Mouse (Mus musculus) MEL (cell line): Measurements from ENCODE around the gene Palm. TPM values are rescaled to one million over a fixed set of nuclear protein-coding genes. Genes with fewer than 3 reads are reported as not detected.

ENCODE experiments used
- DNase-seq: peaks from one replicate; pipeline ENCODE4 v3.0.0; 2011; ENCODE audit warnings: low read depth, low spot score
- H3K27ac ChIP-seq: 2 replicates; pipeline ENCODE4 v1.5.1; 2012; ENCODE audit warnings: low read depth, mild to moderate bottlenecking, control low read depth, low read length, moderate library complexity; ENCODE audit not compliant: control insufficient read depth
- H3K27me3 ChIP-seq, 2 experiments: fragments of 150-350 bp in 1 of 2; sonication (generic) in 1 of 2; 2 replicates each; pipeline ENCODE4 v1.6.1; 2012; ENCODE audit warnings: low read length in 2 of 2, mild to moderate bottlenecking in 2 of 2, improper control_type of control experiment in 1 of 2, moderate library complexity in 1 of 2; ENCODE audit not compliant: insufficient read depth in 2 of 2, control insufficient read depth in 1 of 2
- H3K36me3 ChIP-seq, 2 experiments: 2 replicates each; pipeline ENCODE4 v1.6.1; 2012 to 2014; ENCODE audit warnings: low read length in 2 of 2, improper control_type of control experiment in 1 of 2, inconsistent platforms in 1 of 2, mild to moderate bottlenecking in 1 of 2; ENCODE audit not compliant: insufficient read depth in 2 of 2, control insufficient read depth in 1 of 2
- H3K4me1 ChIP-seq, 2 experiments: fragments of 150-350 bp in 1 of 2; sonication (generic) in 1 of 2; 2 replicates each; pipeline ENCODE4 v1.6.1; 2012; ENCODE audit warnings: low read length in 2 of 2, improper control_type of control experiment in 1 of 2, mild to moderate bottlenecking in 1 of 2; ENCODE audit not compliant: insufficient read depth in 2 of 2, control insufficient read depth in 1 of 2
- H3K4me3 ChIP-seq, 2 experiments: fragments of 150-350 bp in 1 of 2; sonication (generic) in 1 of 2; 2 replicates each; pipeline ENCODE4 v1.5.1; 2012; ENCODE audit warnings: low read depth in 2 of 2, low read length in 2 of 2, mild to moderate bottlenecking in 2 of 2, moderate library complexity in 2 of 2, control low read depth in 1 of 2, improper control_type of control experiment in 1 of 2; ENCODE audit not compliant: control insufficient read depth in 1 of 2, insufficient read depth in 1 of 2
- H3K79me2 ChIP-seq: 2 replicates; pipeline ENCODE4 v1.6.1; 2012; ENCODE audit warnings: mild to moderate bottlenecking, low read length, moderate library complexity; ENCODE audit not compliant: control insufficient read depth, poor library complexity, insufficient read depth
- H3K9ac ChIP-seq: 2 replicates; pipeline ENCODE4 v1.6.1; 2012; ENCODE audit warnings: low read depth, mild to moderate bottlenecking, control low read depth, low read length, moderate library complexity; ENCODE audit not compliant: control insufficient read depth, poor library complexity, severe bottlenecking
- H3K9me3 ChIP-seq: fragments of 150-350 bp; sonication (generic); replicated peaks from 2 replicates; pipeline ENCODE4 v1.6.1; 2012; ENCODE audit warnings: mild to moderate bottlenecking, low read length, improper control_type of control experiment, moderate library complexity; ENCODE audit not compliant: insufficient read depth
- ETS1 ChIP-seq: IDR thresholded peaks from 2 replicates; pipeline ENCODE4 v1.6.1; 2012; ENCODE audit warnings: low read depth, mild to moderate bottlenecking, inconsistent platforms, low read length, improper control_type of control experiment, moderate library complexity
- HCFC1 ChIP-seq: IDR thresholded peaks from 2 replicates; pipeline ENCODE4 v1.6.1; 2012; ENCODE audit warnings: low read depth, mild to moderate bottlenecking, inconsistent platforms, low read length, improper control_type of control experiment, moderate library complexity
- JUND ChIP-seq: IDR thresholded peaks from 2 replicates; pipeline ENCODE4 v1.6.1; 2011; ENCODE audit warnings: low read depth, mild to moderate bottlenecking, improper control_type of control experiment, low read length
- MAX ChIP-seq: IDR thresholded peaks from 2 replicates; pipeline ENCODE4 v1.6.1; 2011; ENCODE audit warnings: low read length, improper control_type of control experiment
- MEF2A ChIP-seq: IDR thresholded peaks from 2 replicates; pipeline ENCODE4 v1.6.1; 2014; ENCODE audit warnings: low read depth, mild to moderate bottlenecking, inconsistent platforms, low read length, improper control_type of control experiment; ENCODE audit not compliant: poor library complexity, insufficient replicate concordance, severe bottlenecking; ENCODE audit errors: extremely low read depth
- MXI1 ChIP-seq: IDR thresholded peaks from 2 replicates; pipeline ENCODE4 v1.6.1; 2011; ENCODE audit warnings: mild to moderate bottlenecking, low read depth, low read length, improper control_type of control experiment
- MYB ChIP-seq: IDR thresholded peaks from 2 replicates; pipeline ENCODE4 v1.6.1; 2011; ENCODE audit warnings: mild to moderate bottlenecking, low read depth, low read length, improper control_type of control experiment
- NELFE ChIP-seq: IDR thresholded peaks from 2 replicates; pipeline ENCODE4 v1.6.1; 2011; ENCODE audit warnings: low read depth, low read length, improper control_type of control experiment
- POLR2AphosphoS2 ChIP-seq: IDR thresholded peaks from 2 replicates; pipeline ENCODE4 v1.6.1; 2011; ENCODE audit warnings: low read length, improper control_type of control experiment
- POLR2AphosphoS5 ChIP-seq: IDR thresholded peaks from 2 replicates; pipeline ENCODE4 v1.6.1; 2012; ENCODE audit warnings: low read depth, borderline replicate concordance, mild to moderate bottlenecking, inconsistent platforms, low read length, moderate library complexity, mixed read lengths
- RCOR1 ChIP-seq: IDR thresholded peaks from 2 replicates; pipeline ENCODE4 v1.6.1; 2012; ENCODE audit warnings: low read depth, mild to moderate bottlenecking, inconsistent platforms, low read length, improper control_type of control experiment
- SIN3A ChIP-seq: IDR thresholded peaks from 2 replicates; pipeline ENCODE4 v1.6.1; 2012; ENCODE audit warnings: low read length, improper control_type of control experiment, inconsistent platforms
- USF1 ChIP-seq: IDR thresholded peaks from 2 replicates; pipeline ENCODE4 v1.6.1; 2014; ENCODE audit warnings: low read depth, mild to moderate bottlenecking, inconsistent platforms, low read length, improper control_type of control experiment, moderate library complexity
- ZKSCAN1 ChIP-seq: IDR thresholded peaks from 2 replicates; pipeline ENCODE4 v1.6.1; 2012; ENCODE audit warnings: low read depth, mild to moderate bottlenecking, inconsistent platforms, low read length, improper control_type of control experiment, moderate library complexity
- ZMIZ1 ChIP-seq: IDR thresholded peaks from 2 replicates; pipeline ENCODE4 v1.6.1; 2012; ENCODE audit warnings: low read depth, mild to moderate bottlenecking, inconsistent platforms, low read length, improper control_type of control experiment, moderate library complexity
- ZNF384 ChIP-seq: IDR thresholded peaks from 2 replicates; pipeline ENCODE4 v1.6.1; 2012; ENCODE audit warnings: low read depth, mild to moderate bottlenecking, inconsistent platforms, low read length, improper control_type of control experiment
- polyA plus RNA-seq, 2 experiments: library from polyadenylated mRNA; stranded (reverse) in 1 of 2; unstranded in 1 of 2; fragments of >175 nt in 1 of 2; fragments of >200 nt in 1 of 2; gene quantifications; 2 replicates each; pipeline versions ENCODE4 v1.2.1 to v1.2.4; 2012; ENCODE audit warnings: low replicate concordance in 2 of 2, low read depth in 1 of 2; ENCODE audit not compliant: insufficient read length in 2 of 2, insufficient read depth in 1 of 2, missing spikeins in 1 of 2
- total RNA-seq: library from RNA; depleted of rRNA; stranded (reverse); fragments of 300-350 nt; gene quantifications from 2 replicates; pipeline ENCODE4 v1.2.3, GENCODE M21; 2012

The Palm gene
- total and polyA plus RNA-seq, 3 experiments, result 4.8 to 15.5 TPM; not detected in 1

- Histone ChIP-seq H3K27me3 (no peaks in the 10 kb centered on the region), H3K36me3 (peaks cover 17 to 19% of the 10 kb centered on the region in 2 experiments), H3K4me1 (peaks cover 2 to 17% of the 10 kb centered on the region in 2 experiments; a peak in 2 of 4 replicates), H3K27ac (peak overlapping the region; percentile 25), H3K9me3 (no peaks in the 10 kb centered on the region), H3K79me2 (peaks cover 67% of the 10 kb centered on the region), H3K4me3 (peak overlapping the region in 1 of 2 experiments; percentile 99; a peak in 2 of 4 replicates), H3K9ac (peak overlapping the region; percentile 100)
- no peak for DNase-seq
- TF ChIP-seq HCFC1, result no peak
Measured at GRCm38 (mm10) chr10:79857894-79858293, 64.5 kb downstream of the Palm start.

GRCm38 (mm10) chr10:79858416-79859074, 65.2 kb downstream of the Palm start:
- H3K36me3 ChIP-seq, result peaks cover 18 to 19% of the 10 kb centered on the region in 2 experiments
- peaks cover 62% of the 10 kb centered on the region for H3K79me2 ChIP-seq
- no peak overlapping the region for H3K27ac ChIP-seq
- peak; percentile 46 for DNase-seq
- no peaks in the 10 kb centered on the region for H3K27me3 ChIP-seq
- H3K9ac ChIP-seq, result peak overlapping the region; percentile 100; the same call in 1 of the 2 replicates
- H3K4me1 ChIP-seq, result peaks cover 2 to 17% of the 10 kb centered on the region in 2 experiments; a peak in 2 of 4 replicates
- no peaks in the 10 kb centered on the region for H3K9me3 ChIP-seq
- no peak overlapping the region for H3K4me3 ChIP-seq
- TF ChIP-seq POLR2AphosphoS5 (no peak), MYB (no peak), JUND (no peak), MEF2A (no peak), POLR2AphosphoS2 (peak; percentile 26; the same call in 1 of the 2 replicates), RCOR1 (no peak), MAX (peak; percentile 14; the same call in 1 of the 2 replicates), ETS1 (peak; percentile 46; the same call in 1 of the 2 replicates), ZNF384 (no peak), HCFC1 (no peak), USF1 (no peak), SIN3A (peak; percentile 48; the same call in 1 of the 2 replicates), MXI1 (peak; percentile 78), ZKSCAN1 (no peak), NELFE (no peak), ZMIZ1 (no peak)
